Mouse (Mus musculus) E14TG2a.4 (cell line): ENCODE data around the gene Lactbl1.

Source experiments
- H3K27me3 ChIP-seq: 2 replicates; pipeline ENCODE4 v1.6.1; 2014; ENCODE audit warnings: low read length, control low read depth; ENCODE audit not compliant: insufficient read depth
- H3K36me3 ChIP-seq: 2 replicates; pipeline ENCODE4 v1.6.1; 2014; ENCODE audit warnings: low read length, control low read depth; ENCODE audit not compliant: insufficient read depth
- H3K4me1 ChIP-seq: replicated peaks from 2 replicates; pipeline ENCODE4 v1.6.1; 2014; ENCODE audit warnings: low read depth, low read length, control low read depth
- H3K4me3 ChIP-seq: replicated peaks from 2 replicates; pipeline ENCODE4 v1.5.1; 2014; ENCODE audit warnings: mild to moderate bottlenecking, low read length
- H3K9me3 ChIP-seq: 2 replicates; pipeline ENCODE4 v1.6.1; 2014; ENCODE audit warnings: low read length, control low read depth
- CTCF ChIP-seq: conservative IDR thresholded peaks from 2 replicates; pipeline ENCODE4 v1.5.1; 2014; ENCODE audit warnings: low read length
- NANOG ChIP-seq: IDR thresholded peaks from 2 replicates; pipeline ENCODE4 v1.6.1; 2014; ENCODE audit warnings: borderline replicate concordance, low read length, mixed read lengths
- POU5F1 ChIP-seq: IDR thresholded peaks from 2 replicates; pipeline ENCODE4 v1.6.1; 2014; ENCODE audit warnings: low read length, borderline replicate concordance

The Lactbl1 gene

GRCm38 (mm10) chr4:136626590-136626989 lies 4.2 kb downstream of the Lactbl1 start:
- Histone ChIP-seq H3K36me3 (no peaks in the 10 kb centered on the region), H3K9me3 (no peaks in the 10 kb centered on the region), H3K4me3 (no peak overlapping the region), H3K27me3 (peaks cover 13% of the 10 kb centered on the region), H3K4me1 (peaks cover 8% of the 10 kb centered on the region)
- TF ChIP-seq NANOG (no peak), POU5F1 (no peak), CTCF (no peak)

GRCm38 (mm10) chr4:136631237-136631994 lies 9.0 kb downstream of the Lactbl1 start:
- H3K27me3 ChIP-seq, result peaks cover 16% of the 10 kb centered on the region
- TF ChIP-seq POU5F1 (no peak), CTCF (no peak), NANOG (no peak)
- H3K4me1 ChIP-seq, result peaks cover 4% of the 10 kb centered on the region
- H3K36me3 ChIP-seq, result no peaks in the 10 kb centered on the region
- peaks cover 5% of the 10 kb centered on the region; the same call in 1 of the 2 replicates for H3K9me3 ChIP-seq
- no peak overlapping the region for H3K4me3 ChIP-seq

GRCm38 (mm10) chr4:136635995-136636394 lies 13.6 kb downstream of the Lactbl1 start:
- peaks cover 5% of the 10 kb centered on the region; the same call in 1 of the 2 replicates for H3K9me3 ChIP-seq
- H3K27me3 ChIP-seq, result peaks cover 51% of the 10 kb centered on the region
- H3K4me1 ChIP-seq, result peaks cover 26% of the 10 kb centered on the region
- no peaks in the 10 kb centered on the region for H3K36me3 ChIP-seq
- H3K4me3 ChIP-seq, result no peak overlapping the region
- TF ChIP-seq POU5F1 (no peak), CTCF (peak; percentile 5; the same call in 1 of the 2 replicates), NANOG (no peak)

GRCm38 (mm10) chr4:136636511-136636910 lies 14.1 kb downstream of the Lactbl1 start:
- Histone ChIP-seq H3K27me3 (peaks cover 48% of the 10 kb centered on the region), H3K9me3 (peaks cover 5% of the 10 kb centered on the region; the same call in 1 of the 2 replicates), H3K4me3 (no peak overlapping the region), H3K4me1 (peaks cover 26% of the 10 kb centered on the region), H3K36me3 (no peaks in the 10 kb centered on the region)
- TF ChIP-seq NANOG, result no peak
- TF ChIP-seq CTCF, result no peak
- no peak for TF ChIP-seq POU5F1

- peaks cover 28% of the 10 kb centered on the region for H3K4me1 ChIP-seq
- peak overlapping the region; percentile 79 for H3K4me3 ChIP-seq
- TF ChIP-seq POU5F1 (no peak), NANOG (no peak), CTCF (no peak)
- H3K36me3 ChIP-seq, result no peaks in the 10 kb centered on the region
- peaks cover 48% of the 10 kb centered on the region for H3K27me3 ChIP-seq
- peaks cover 5% of the 10 kb centered on the region; the same call in 1 of the 2 replicates for H3K9me3 ChIP-seq
Measured at GRCm38 (mm10) chr4:136636983-136637562, 14.7 kb downstream of the Lactbl1 start.

GRCm38 (mm10) chr4:136637563-136638229 lies 15.3 kb downstream of the Lactbl1 start:
- Histone ChIP-seq H3K9me3 (peaks cover 5% of the 10 kb centered on the region; the same call in 1 of the 2 replicates), H3K4me3 (peak overlapping the region; percentile 79), H3K27me3 (peaks cover 46% of the 10 kb centered on the region), H3K4me1 (peaks cover 28% of the 10 kb centered on the region), H3K36me3 (no peaks in the 10 kb centered on the region)
- TF ChIP-seq NANOG (no peak), CTCF (no peak), POU5F1 (no peak)

GRCm38 (mm10) chr4:136638230-136638750 lies 15.9 kb downstream of the Lactbl1 start:
- peak overlapping the region; percentile 41; the same call in 1 of the 2 replicates for H3K4me3 ChIP-seq
- TF ChIP-seq POU5F1, result no peak
- no peak for TF ChIP-seq NANOG
- no peak for TF ChIP-seq CTCF
- H3K9me3 ChIP-seq, result peaks cover 5% of the 10 kb centered on the region; the same call in 1 of the 2 replicates
- H3K27me3 ChIP-seq, result peaks cover 43% of the 10 kb centered on the region
- no peaks in the 10 kb centered on the region for H3K36me3 ChIP-seq
- peaks cover 30% of the 10 kb centered on the region for H3K4me1 ChIP-seq

GRCm38 (mm10) chr4:136638890-136639289 lies 16.5 kb downstream of the Lactbl1 start:
- peak overlapping the region; percentile 41; the same call in 1 of the 2 replicates for H3K4me3 ChIP-seq
- H3K36me3 ChIP-seq, result no peaks in the 10 kb centered on the region
- peaks cover 30% of the 10 kb centered on the region for H3K4me1 ChIP-seq
- peaks cover 43% of the 10 kb centered on the region for H3K27me3 ChIP-seq
- peaks cover 3% of the 10 kb centered on the region; the same call in 1 of the 2 replicates for H3K9me3 ChIP-seq
- no peak for TF ChIP-seq POU5F1
- 0 out of 2 replicates have a peak, but pooled peaks have one; percentile 4 for TF ChIP-seq NANOG
- TF ChIP-seq CTCF, result no peak
